Mouse (Mus musculus): ENCODE results near the gene Timm22.

DNA sequence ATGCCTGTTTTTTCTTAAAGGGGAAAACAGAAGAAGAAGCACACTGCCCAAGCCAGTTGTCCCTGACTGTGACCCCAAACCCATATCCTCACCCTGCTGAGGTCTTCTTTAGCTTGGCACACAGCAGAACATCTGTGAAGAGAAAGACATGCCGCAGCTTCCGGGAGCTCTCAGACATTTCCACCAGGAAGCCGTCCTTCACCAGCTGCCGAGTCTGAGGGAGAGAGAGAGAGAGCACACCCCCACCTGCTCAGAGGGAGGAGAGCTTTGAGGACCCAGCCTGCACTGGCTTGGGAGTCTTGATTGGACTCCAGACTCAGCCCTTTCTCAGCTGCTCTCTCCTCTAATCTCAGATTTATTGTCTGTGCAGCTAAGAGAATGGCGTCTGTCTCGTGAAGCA is 54.4 kb downstream of the Timm22 start:
- TF ChIP-seq CTCF (IDR thresholded peaks at IDR 0.05; ENCODE audit: low read depth), result no peak
- no peak for TF ChIP-seq EP300 (IDR thresholded peaks at IDR 0.05; ENCODE audit: low read depth)

Data from liver, embryonic 14.5 days (tissue).